Mouse (Mus musculus) midbrain, embryonic 12.5 days (tissue): Measurements from ENCODE around the gene Tent4a. TPM values are rescaled to one million over a fixed set of nuclear protein-coding genes. Genes with fewer than 3 reads are reported as not detected.

Source experiments
- ATAC-seq: fragments of 200-750 bp; cut with Nextera tagmentation; 2 replicates; pipeline ENCODE4 v1.8.0; 2017; ENCODE audit warnings: low read depth, moderate TSS enrichment, moderate library complexity; ENCODE audit not compliant: low FRiP score
- H3K27ac ChIP-seq: fragments of 300-500 bp; sonication (generic); replicated peaks from 2 replicates; pipeline ENCODE4 v1.5.1; 2016; ENCODE audit warnings: mild to moderate bottlenecking
- H3K27me3 ChIP-seq: fragments of 300-500 bp; sonication (generic); 2 replicates; pipeline ENCODE4 v1.6.1; 2016; ENCODE audit warnings: mild to moderate bottlenecking
- H3K36me3 ChIP-seq: fragments of 300-500 bp; sonication (generic); 2 replicates; pipeline ENCODE4 v1.6.1; 2016
- H3K4me1 ChIP-seq: fragments of 300-500 bp; sonication (generic); 2 replicates; pipeline ENCODE4 v1.6.1; 2016
- H3K4me2 ChIP-seq: fragments of 300-500 bp; sonication (generic); replicated peaks from 2 replicates; pipeline ENCODE4 v1.6.1; 2016; ENCODE audit warnings: mild to moderate bottlenecking, moderate library complexity
- H3K4me3 ChIP-seq: fragments of 300-500 bp; sonication (generic); 2 replicates; pipeline ENCODE4 v1.5.1; 2016; ENCODE audit warnings: mild to moderate bottlenecking
- H3K9ac ChIP-seq: fragments of 300-500 bp; sonication (generic); replicated peaks from 2 replicates; pipeline ENCODE4 v1.6.1; 2016; ENCODE audit warnings: mild to moderate bottlenecking, moderate library complexity
- H3K9me3 ChIP-seq: fragments of 300-500 bp; sonication (generic); 2 replicates; pipeline ENCODE4 v1.6.1; 2016; ENCODE audit warnings: mild to moderate bottlenecking
- WGBS: fragments of 180-500 bp; shearing (Covaris S2); methylation state at CpG from one replicate; pipeline ENCODE4 v1.1.7; 2016; 5-methylcytosine and 5-hydroxymethylcytosine counted together
- polyA plus RNA-seq: library from polyadenylated mRNA; unstranded; fragments of >200 nt; fragmentation: Nextera tagmentation; extraction: Ambion mirVana; gene quantifications from 2 replicates; pipeline ENCODE4 v1.2.1, GENCODE M21; 2016

Tent4a gene
- polyA plus RNA-seq, 1 experiment from 2014 or later = 6.7 TPM

- no peak overlapping the region for H3K4me2 ChIP-seq
- H3K4me1 ChIP-seq = peaks cover 2% of the 10 kb centered on the region; the same call in 1 of the 2 replicates
- ATAC-seq = no peak
- H3K27me3 ChIP-seq = no peaks in the 10 kb centered on the region
- H3K9ac ChIP-seq = no peak overlapping the region
- no peaks in the 10 kb centered on the region for H3K9me3 ChIP-seq
- 87% methylated on average over 2 of the region's 2 CpGs for WGBS
- no peaks in the 10 kb centered on the region for H3K36me3 ChIP-seq
- H3K4me3 ChIP-seq = no peak overlapping the region
- no peak overlapping the region for H3K27ac ChIP-seq
These were observed 77.3 kb downstream of the Tent4a start for GRCm38 (mm10) chr13:69457105-69457504.

DNA sequence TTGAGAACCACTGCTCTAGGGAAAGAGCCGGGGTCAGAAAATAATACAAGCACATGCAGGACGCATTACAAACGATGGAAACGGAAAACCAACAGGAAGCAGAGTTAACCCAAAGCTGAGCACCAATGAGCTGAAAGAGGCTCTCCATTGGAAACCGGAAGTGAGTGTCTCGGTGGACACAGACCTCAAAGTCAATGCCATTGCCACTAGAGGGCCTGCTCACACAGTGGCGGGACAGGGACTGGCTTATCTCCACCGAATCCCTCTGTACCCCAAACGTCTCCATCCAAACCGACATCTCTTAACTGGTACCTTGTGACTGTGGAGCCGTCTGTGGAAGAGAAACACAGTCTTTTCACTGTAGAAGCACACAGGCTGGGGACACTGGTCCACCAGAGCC is 77.8 kb downstream of the Tent4a start:
- Histone ChIP-seq H3K27me3 (no peaks in the 10 kb centered on the region), H3K4me2 (no peak overlapping the region), H3K9ac (no peak overlapping the region), H3K27ac (no peak overlapping the region), H3K4me3 (no peak overlapping the region), H3K36me3 (no peaks in the 10 kb centered on the region), H3K4me1 (peaks cover 2% of the 10 kb centered on the region; the same call in 1 of the 2 replicates), H3K9me3 (no peaks in the 10 kb centered on the region)
- no peak for ATAC-seq
- 77% methylated on average over 11 of the region's 11 CpGs for WGBS

DNA sequence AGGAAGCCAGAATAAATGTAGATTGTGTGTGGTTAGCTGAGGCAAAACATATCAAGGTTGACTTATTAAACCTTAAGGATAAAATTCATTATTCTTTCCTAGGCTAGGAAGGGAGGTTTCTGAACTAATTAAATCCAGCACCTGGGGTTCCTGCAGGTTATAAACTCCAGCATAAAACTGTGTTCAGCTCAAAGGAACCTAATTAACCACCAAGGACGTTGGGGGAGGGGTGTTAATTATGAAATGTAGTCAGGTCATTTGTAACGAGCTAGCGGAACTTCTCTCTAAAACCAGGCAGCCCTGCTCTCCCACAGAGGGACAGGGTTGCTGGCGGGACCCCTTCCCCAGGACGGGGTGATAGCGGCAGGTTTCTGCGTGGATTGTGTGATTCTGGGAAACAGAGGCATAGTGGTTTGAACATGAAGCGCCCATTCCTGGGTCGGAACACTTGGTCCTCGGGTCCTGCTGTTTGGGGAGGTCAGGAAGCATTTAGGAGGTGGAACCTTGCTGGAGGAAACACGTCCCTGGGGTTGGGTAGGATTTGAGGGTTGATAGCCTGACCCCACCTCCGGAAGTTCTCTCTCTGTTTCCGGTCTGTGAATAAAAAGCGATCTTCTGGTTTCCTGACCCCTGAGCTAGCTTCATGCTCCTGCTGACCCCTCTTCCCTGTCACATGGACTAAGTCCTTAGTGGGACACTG is 78.8 kb downstream of the Tent4a start:
- no peaks in the 10 kb centered on the region for H3K36me3 ChIP-seq
- no peak overlapping the region for H3K4me3 ChIP-seq
- no peak overlapping the region for H3K4me2 ChIP-seq
- no peaks in the 10 kb centered on the region for H3K27me3 ChIP-seq
- H3K4me1 ChIP-seq = peaks cover 2% of the 10 kb centered on the region; the same call in 1 of the 2 replicates
- no peak overlapping the region for H3K27ac ChIP-seq
- H3K9me3 ChIP-seq = no peaks in the 10 kb centered on the region
- 84% methylated on average over 14 of the region's 14 CpGs for WGBS
- ATAC-seq = no peak
- no peak overlapping the region for H3K9ac ChIP-seq

Other genes with a start within 250 kb of the Tent4a start
- gene Nsun2, start 871 bp downstream of the Tent4a start, polyA plus RNA-seq = 91.9 and 102 TPM in 2 replicates
- gene Srd5a1, start 76.8 kb upstream of the Tent4a start, polyA plus RNA-seq = 24.3 and 24.9 TPM in 2 replicates
- 7.7 and 9.6 TPM in 2 replicates for gene Ube2ql1, start 205.3 kb upstream of the Tent4a start, polyA plus RNA-seq